Mouse (Mus musculus) lung, postnatal 0 days (tissue): ENCODE measurements at regions not wholly inside any gene's neighbourhood (a gene's known extent, or its start where the extent isn't known, plus 50 kb on each side); places are given as distances from the start of the nearest gene placed in this dataset.

Source experiments
- ATAC-seq: fragments of 200-750 bp; cut with Nextera tagmentation; 2 replicates; pipeline ENCODE4 v1.8.0; 2017; ENCODE audit warnings: moderate library complexity
- DNase-seq: peaks from one replicate; pipeline ENCODE4 v3.0.0-alpha.2; 2016; ENCODE audit warnings: low spot score
- H3K27ac ChIP-seq: fragments of 300-500 bp; sonication (generic); 2 replicates; pipeline ENCODE4 v1.5.1; 2014; ENCODE audit warnings: antibody characterized with exemption, mild to moderate bottlenecking, low read length, mixed read lengths
- H3K27me3 ChIP-seq: fragments of 300-500 bp; sonication (generic); replicated peaks from 2 replicates; pipeline ENCODE4 v1.6.1; 2014; ENCODE audit warnings: low read length, mixed read lengths; ENCODE audit not compliant: insufficient read depth
- H3K36me3 ChIP-seq: fragments of 300-500 bp; sonication (generic); 2 replicates; pipeline ENCODE4 v1.6.1; 2014; ENCODE audit warnings: low read length, mixed read lengths; ENCODE audit not compliant: insufficient read depth
- H3K4me1 ChIP-seq: fragments of 300-500 bp; sonication (generic); 2 replicates; pipeline ENCODE4 v1.6.1; 2014; ENCODE audit warnings: antibody characterized with exemption, low read depth, low read length, mixed read lengths; ENCODE audit not compliant: insufficient read depth
- H3K4me2 ChIP-seq: fragments of 300-500 bp; sonication (generic); replicated peaks from 2 replicates; pipeline ENCODE4 v1.6.1; 2014; ENCODE audit warnings: low read depth, mild to moderate bottlenecking, low read length, moderate library complexity, mixed read lengths
- H3K4me3 ChIP-seq: fragments of 300-500 bp; sonication (generic); 2 replicates; pipeline ENCODE4 v1.5.1; 2014; ENCODE audit warnings: low read depth, low read length
- H3K9ac ChIP-seq: fragments of 300-500 bp; sonication (generic); replicated peaks from 2 replicates; pipeline ENCODE4 v1.6.1; 2014; ENCODE audit warnings: low read depth, mild to moderate bottlenecking
- H3K9me3 ChIP-seq: fragments of 300-500 bp; sonication (generic); 2 replicates; pipeline ENCODE4 v1.6.1; 2016; ENCODE audit warnings: low read length, mixed read lengths
- CTCF ChIP-seq: IDR thresholded peaks from 2 replicates; pipeline ENCODE4 v1.5.1; 2016; ENCODE audit warnings: antibody characterized with exemption, mild to moderate bottlenecking
- EP300 ChIP-seq: IDR thresholded peaks from 2 replicates; pipeline ENCODE4 v1.6.1; 2016; ENCODE audit warnings: antibody characterized with exemption, mild to moderate bottlenecking, control low read depth
- WGBS: fragments of 180-500 bp; shearing (Covaris S2); extraction: QIAGEN DNeasy Blood & Tissue Kit; methylation state at CpG from one replicate; pipeline ENCODE4 v1.1.7; 2014; 5-methylcytosine and 5-hydroxymethylcytosine counted together

DNA sequence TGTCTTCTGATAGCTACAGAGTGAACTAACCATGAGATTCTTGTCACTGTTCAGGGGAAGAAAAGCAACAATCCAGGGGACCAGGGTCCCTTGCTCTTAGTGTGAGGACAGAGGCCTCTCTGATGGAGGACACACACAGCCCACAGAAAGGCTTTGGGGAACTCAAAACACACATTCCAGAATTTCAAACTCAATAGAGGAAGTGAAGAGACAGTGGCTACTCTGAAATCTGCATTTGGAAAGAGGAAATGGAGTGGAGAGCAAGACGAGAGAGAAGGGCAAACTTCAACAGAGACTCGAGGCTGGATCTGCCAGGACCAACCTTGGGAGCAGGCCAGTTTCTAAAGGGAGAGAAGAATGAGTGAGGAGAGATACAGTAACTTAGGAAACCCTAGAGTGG, 125.7 kb upstream of the Slc22a12 start:
- Histone ChIP-seq H3K4me2 (no peak overlapping the region), H3K27ac (no peak overlapping the region), H3K9me3 (no peaks in the 10 kb centered on the region), H3K36me3 (no peaks in the 10 kb centered on the region), H3K9ac (no peak overlapping the region), H3K4me1 (no peaks in the 10 kb centered on the region), H3K4me3 (no peak overlapping the region), H3K27me3 (no peaks in the 10 kb centered on the region)
- TF ChIP-seq CTCF (no peak), EP300 (no peak)
- 24% methylated on average over 2 of the region's 2 CpGs for WGBS
- ATAC-seq (no peak), DNase-seq (peak; percentile 11)

DNA sequence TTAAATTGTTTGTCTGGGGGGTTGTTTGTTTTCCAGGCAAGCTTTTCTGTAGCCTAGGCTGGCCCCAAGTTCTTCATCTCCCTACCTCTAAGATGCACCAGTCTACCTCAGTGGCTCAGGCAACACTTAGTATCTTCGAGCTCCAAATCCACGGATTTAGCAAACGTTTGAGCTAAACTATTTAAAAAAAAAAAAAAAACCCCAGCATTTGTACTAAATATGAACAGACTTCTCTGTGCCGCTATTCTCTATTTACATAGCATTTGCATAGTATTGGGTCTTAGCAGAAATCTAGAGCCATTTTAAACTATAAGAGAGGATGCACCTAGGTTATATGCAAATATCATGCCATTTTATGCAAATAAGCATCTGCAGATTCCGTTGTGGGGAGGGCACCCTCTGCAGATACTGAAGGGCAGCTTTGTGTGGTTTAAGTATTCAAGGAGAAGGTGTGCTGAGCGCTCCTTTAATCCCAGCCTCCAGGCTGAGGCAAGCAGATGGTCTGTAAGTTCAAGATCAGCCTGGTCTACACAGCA, 123.4 kb upstream of the Slc22a12 start:
- no peaks in the 10 kb centered on the region for H3K27me3 ChIP-seq
- no peak overlapping the region for H3K4me2 ChIP-seq
- no peak for TF ChIP-seq EP300
- TF ChIP-seq CTCF: no peak
- no peak overlapping the region for H3K9ac ChIP-seq
- ATAC-seq (no peak), DNase-seq (no peak)
- no peak overlapping the region for H3K27ac ChIP-seq
- no peaks in the 10 kb centered on the region for H3K36me3 ChIP-seq
- H3K9me3 ChIP-seq: no peaks in the 10 kb centered on the region
- H3K4me3 ChIP-seq: no peak overlapping the region
- H3K4me1 ChIP-seq: no peaks in the 10 kb centered on the region
- WGBS: 62% methylated on average over 6 of the region's 6 CpGs

DNA sequence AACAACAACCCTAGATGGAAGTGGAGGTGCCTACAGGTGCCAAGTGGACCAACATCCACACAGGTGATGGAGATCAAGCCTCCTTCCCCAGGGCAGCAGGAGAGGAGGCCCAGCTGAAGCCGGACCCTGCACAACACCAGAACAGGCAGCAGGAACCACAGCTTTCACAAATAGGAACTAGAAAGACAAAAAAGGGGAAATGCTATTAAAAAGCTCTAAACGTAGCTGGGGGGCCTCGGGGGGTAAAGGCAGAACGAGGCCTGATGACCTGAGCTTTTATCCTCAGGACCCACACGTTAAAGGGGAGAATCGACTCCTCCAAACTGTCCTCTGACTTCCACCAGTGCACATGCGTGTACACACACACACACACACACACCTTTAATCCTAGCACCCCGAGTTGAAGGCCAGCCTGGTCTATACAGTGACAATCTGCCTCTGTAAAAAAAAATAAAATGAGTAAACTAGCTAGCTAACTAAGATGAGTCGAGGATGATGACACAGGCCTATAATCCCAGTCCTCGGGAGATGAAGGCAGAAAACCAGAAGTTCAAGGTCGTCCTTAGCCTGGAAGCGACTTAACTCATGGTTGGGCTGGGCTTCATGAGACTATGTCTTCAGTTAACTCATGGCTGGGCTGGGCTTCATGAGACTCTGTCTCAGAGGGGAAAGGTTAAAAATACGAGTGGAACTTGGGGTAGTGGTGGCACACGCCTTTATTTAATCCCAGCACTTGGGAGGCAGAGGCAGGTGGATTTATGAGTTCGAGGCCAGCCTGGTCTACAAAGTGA, 122.6 kb upstream of the Slc22a12 start:
- H3K27me3 ChIP-seq: no peaks in the 10 kb centered on the region

DNA sequence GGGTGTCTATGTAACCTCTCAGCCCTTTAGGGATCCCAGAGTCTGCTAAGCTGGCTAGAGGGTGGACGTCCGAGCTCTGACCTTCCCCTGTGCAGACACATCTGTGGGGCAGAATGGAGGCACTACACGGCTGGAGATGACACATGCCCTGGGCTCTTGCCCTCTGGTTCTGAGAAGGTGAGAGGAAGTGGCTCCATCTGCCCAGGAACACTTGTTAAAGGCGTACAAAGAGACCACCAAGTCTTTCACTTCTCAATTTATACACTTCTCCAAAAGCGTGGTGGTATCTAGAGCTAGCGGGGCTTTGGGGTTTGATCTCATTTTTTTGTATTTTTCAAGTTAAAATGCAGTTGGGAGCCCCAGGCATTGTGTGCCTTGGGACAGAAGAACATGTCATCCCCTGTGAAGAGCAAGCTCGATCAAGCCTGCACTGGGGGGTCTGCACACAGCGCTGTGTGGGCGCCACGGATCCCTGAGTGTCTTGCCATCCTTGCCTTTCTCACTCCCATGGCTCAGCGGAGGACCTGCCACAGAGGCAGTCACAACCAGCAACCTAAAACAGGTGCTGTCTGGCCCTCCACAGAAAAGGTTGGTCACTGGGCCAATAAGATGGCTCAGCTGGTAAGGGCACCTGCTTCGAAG, 121.6 kb upstream of the Slc22a12 start:
- H3K4me2 ChIP-seq: no peak overlapping the region
- no peak overlapping the region for H3K27ac ChIP-seq
- H3K4me1 ChIP-seq: no peaks in the 10 kb centered on the region
- DNase-seq: no peak
- no peaks in the 10 kb centered on the region for H3K9me3 ChIP-seq
- no peak for ATAC-seq
- H3K36me3 ChIP-seq: no peaks in the 10 kb centered on the region
- no peak for TF ChIP-seq EP300
- 77% methylated on average over 12 of the region's 12 CpGs for WGBS
- H3K4me3 ChIP-seq: no peak overlapping the region
- H3K9ac ChIP-seq: no peak overlapping the region
- no peaks in the 10 kb centered on the region for H3K27me3 ChIP-seq

More for the DNA sequence above, 122.6 kb upstream of the Slc22a12 start:
- Histone ChIP-seq H3K9ac (no peak overlapping the region), H3K4me2 (no peak overlapping the region), H3K36me3 (no peaks in the 10 kb centered on the region), H3K4me1 (no peaks in the 10 kb centered on the region), H3K27ac (no peak overlapping the region), H3K9me3 (no peaks in the 10 kb centered on the region), H3K4me3 (no peak overlapping the region)
- no peak for ATAC-seq
- DNase-seq: no peak
- WGBS: 63% methylated on average over 15 of the region's 15 CpGs
- TF ChIP-seq EP300 (no peak), CTCF (no peak)

DNA sequence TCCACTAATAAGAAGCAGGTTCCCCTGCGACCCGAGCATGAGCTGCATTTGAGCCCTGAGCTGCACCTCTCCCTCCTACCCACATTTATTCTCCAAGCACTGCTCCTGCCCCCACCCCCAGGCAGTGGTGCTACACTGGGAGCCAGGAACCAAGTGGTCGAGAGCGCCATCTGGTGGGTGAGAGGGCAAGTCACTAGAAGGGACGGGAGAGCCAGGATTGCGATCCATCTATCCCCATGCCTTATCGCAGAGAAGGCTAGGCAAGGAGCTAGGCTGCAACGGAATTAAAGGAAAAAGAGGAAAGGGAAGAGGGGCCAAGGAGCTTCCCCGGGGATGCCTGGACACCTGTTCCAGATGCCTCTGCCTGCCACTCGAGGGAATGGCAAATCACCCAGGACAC, 120.6 kb upstream of the Slc22a12 start:
- peak; percentile 94 for TF ChIP-seq CTCF
- no peak for TF ChIP-seq EP300
- Histone ChIP-seq H3K4me3 (no peak overlapping the region), H3K27me3 (no peaks in the 10 kb centered on the region), H3K36me3 (no peaks in the 10 kb centered on the region), H3K9ac (no peak overlapping the region), H3K4me2 (no peak overlapping the region), H3K27ac (no peak overlapping the region), H3K9me3 (no peaks in the 10 kb centered on the region), H3K4me1 (no peaks in the 10 kb centered on the region)
- DNase-seq: peak; percentile 78
- 2% methylated on average over 10 of the region's 10 CpGs for WGBS
- ATAC-seq: peak; percentile 59; the same call in 1 of the 2 replicates

- WGBS: 25% methylated on average over 4 of the region's 4 CpGs
- no peaks in the 10 kb centered on the region for H3K36me3 ChIP-seq
- no peak overlapping the region for H3K4me3 ChIP-seq
- no peaks in the 10 kb centered on the region for H3K9me3 ChIP-seq
- no peak overlapping the region for H3K9ac ChIP-seq
- no peaks in the 10 kb centered on the region for H3K4me1 ChIP-seq
- ATAC-seq: no peak
- DNase-seq: no peak
- H3K27me3 ChIP-seq: no peaks in the 10 kb centered on the region
- TF ChIP-seq CTCF (no peak), EP300 (no peak)
- H3K4me2 ChIP-seq: no peak overlapping the region
- H3K27ac ChIP-seq: no peak overlapping the region
Observed at GRCm38 (mm10) chr19:6662346-6662939, 119.6 kb upstream of the Slc22a12 start.
